Mouse (Mus musculus) neural tube, embryonic 12.5 days (tissue): Measurements from ENCODE around the gene Tor2a. TPM values are rescaled to one million over a fixed set of nuclear protein-coding genes. Genes with fewer than 3 reads are reported as not detected.

Source experiments
- ATAC-seq: fragments of 200-750 bp; cut with Nextera tagmentation; 2 replicates; pipeline ENCODE4 v1.8.0; 2017; ENCODE audit warnings: low read depth, mild to moderate bottlenecking, moderate TSS enrichment, moderate library complexity; ENCODE audit not compliant: low FRiP score
- H3K27ac ChIP-seq: fragments of 300-500 bp; sonication (generic); 2 replicates; pipeline ENCODE4 v1.5.1; 2016
- H3K27me3 ChIP-seq: fragments of 300-500 bp; sonication (generic); replicated peaks from 2 replicates; pipeline ENCODE4 v1.6.1; 2016; ENCODE audit warnings: mild to moderate bottlenecking
- H3K36me3 ChIP-seq: fragments of 300-500 bp; sonication (generic); 2 replicates; pipeline ENCODE4 v1.6.1; 2016; ENCODE audit warnings: mild to moderate bottlenecking
- H3K4me1 ChIP-seq: fragments of 300-500 bp; sonication (generic); 2 replicates; pipeline ENCODE4 v1.6.1; 2016
- H3K4me2 ChIP-seq: fragments of 300-500 bp; sonication (generic); replicated peaks from 2 replicates; pipeline ENCODE4 v1.6.1; 2016; ENCODE audit warnings: mild to moderate bottlenecking
- H3K4me3 ChIP-seq: fragments of 300-500 bp; sonication (generic); 2 replicates; pipeline ENCODE4 v1.5.1; 2016
- H3K9ac ChIP-seq: fragments of 300-500 bp; sonication (generic); 2 replicates; pipeline ENCODE4 v1.6.1; 2016; ENCODE audit warnings: mild to moderate bottlenecking
- H3K9me3 ChIP-seq: fragments of 300-500 bp; sonication (generic); 2 replicates; pipeline ENCODE4 v1.6.1; 2016; ENCODE audit warnings: mild to moderate bottlenecking
- WGBS: fragments of 180-500 bp; shearing (Covaris S2); methylation state at CpG from one replicate; pipeline ENCODE4 v1.1.7; 2016; 5-methylcytosine and 5-hydroxymethylcytosine counted together
- polyA plus RNA-seq: library from polyadenylated mRNA; unstranded; fragments of >200 nt; fragmentation: Nextera tagmentation; extraction: Ambion mirVana; gene quantifications from 2 replicates; pipeline ENCODE4 v1.2.1, GENCODE M21; 2016

Tor2a gene
- polyA plus RNA-seq, 1 experiment from 2014 or later = 56.1 TPM

GRCm38 (mm10) chr2:32732695-32733094 is 24.3 kb upstream of the Tor2a start:
- no peak overlapping the region for H3K9ac ChIP-seq
- no peaks in the 10 kb centered on the region for H3K36me3 ChIP-seq
- H3K4me2 ChIP-seq = no peak overlapping the region
- peaks cover 15% of the 10 kb centered on the region; the same call in 1 of the 2 replicates for H3K4me1 ChIP-seq
- WGBS = 78% methylated on average over 6 of the region's 6 CpGs
- no peaks in the 10 kb centered on the region for H3K9me3 ChIP-seq
- H3K27ac ChIP-seq = no peak overlapping the region
- no peak overlapping the region for H3K4me3 ChIP-seq
- no peak for ATAC-seq
- no peaks in the 10 kb centered on the region for H3K27me3 ChIP-seq

- H3K9me3 ChIP-seq = no peaks in the 10 kb centered on the region
- no peak overlapping the region for H3K27ac ChIP-seq
- no peaks in the 10 kb centered on the region for H3K36me3 ChIP-seq
- no peak overlapping the region for H3K4me3 ChIP-seq
- H3K9ac ChIP-seq = no peak overlapping the region
- no peaks in the 10 kb centered on the region for H3K27me3 ChIP-seq
- 40% methylated on average over 4 of the region's 4 CpGs for WGBS
- H3K4me1 ChIP-seq = peaks cover 15% of the 10 kb centered on the region; the same call in 1 of the 2 replicates
- H3K4me2 ChIP-seq = no peak overlapping the region
- ATAC-seq = no peak
Measured at GRCm38 (mm10) chr2:32734480-32734879, 22.6 kb upstream of the Tor2a start.

- H3K9ac ChIP-seq = no peak overlapping the region
Measured at GRCm38 (mm10) chr2:32734933-32735332, 22.1 kb upstream of the Tor2a start.

GRCm38 (mm10) chr2:32736306-32736829 is 20.7 kb upstream of the Tor2a start:
- H3K36me3 ChIP-seq = no peaks in the 10 kb centered on the region
- no peak overlapping the region for H3K4me3 ChIP-seq
- H3K9me3 ChIP-seq = no peaks in the 10 kb centered on the region
- 43% methylated on average over 3 of the region's 3 CpGs for WGBS
- H3K27me3 ChIP-seq = no peaks in the 10 kb centered on the region
- peaks cover 9% of the 10 kb centered on the region for H3K4me1 ChIP-seq
- no peak overlapping the region for H3K27ac ChIP-seq
- no peak overlapping the region for H3K9ac ChIP-seq
- ATAC-seq = no peak
- H3K4me2 ChIP-seq = no peak overlapping the region

More at GRCm38 (mm10) chr2:32734933-32735332, 22.1 kb upstream of the Tor2a start:
- Histone ChIP-seq H3K9me3 (no peaks in the 10 kb centered on the region), H3K4me1 (peaks cover 15% of the 10 kb centered on the region; the same call in 1 of the 2 replicates), H3K4me3 (no peak overlapping the region), H3K27ac (no peak overlapping the region), H3K36me3 (no peaks in the 10 kb centered on the region), H3K4me2 (no peak overlapping the region), H3K27me3 (no peaks in the 10 kb centered on the region)
- 65% methylated on average over 4 of the region's 4 CpGs for WGBS
- ATAC-seq = no peak

GRCm38 (mm10) chr2:32737008-32737407 is 20.0 kb upstream of the Tor2a start:
- 59% methylated on average over 6 of the region's 6 CpGs for WGBS
- no peaks in the 10 kb centered on the region for H3K27me3 ChIP-seq
- ATAC-seq = no peak
- no peak overlapping the region for H3K4me3 ChIP-seq
- H3K9me3 ChIP-seq = no peaks in the 10 kb centered on the region
- H3K9ac ChIP-seq = no peak overlapping the region
- peaks cover 15% of the 10 kb centered on the region for H3K4me1 ChIP-seq
- H3K27ac ChIP-seq = no peak overlapping the region
- H3K36me3 ChIP-seq = no peaks in the 10 kb centered on the region
- H3K4me2 ChIP-seq = no peak overlapping the region

GRCm38 (mm10) chr2:32739311-32739710 is 17.7 kb upstream of the Tor2a start:
- Histone ChIP-seq H3K4me3 (no peak overlapping the region), H3K4me2 (no peak overlapping the region), H3K36me3 (peaks cover 3% of the 10 kb centered on the region; the same call in 1 of the 2 replicates), H3K27me3 (0 out of 2 replicates have a peak, but pooled peaks cover 3% of the 10 kb centered on the region), H3K9ac (no peak overlapping the region), H3K9me3 (no peaks in the 10 kb centered on the region), H3K27ac (no peak overlapping the region), H3K4me1 (peaks cover 26% of the 10 kb centered on the region)
- no peak for ATAC-seq
- 76% methylated on average over 4 of the region's 4 CpGs for WGBS

GRCm38 (mm10) chr2:32740916-32741272 is 16.1 kb upstream of the Tor2a start, which contains the start of gene 6330409D20Rik:
Gene 6330409D20Rik (minus strand): TSS chr2:32741016.
- no peak for ATAC-seq
- Histone ChIP-seq H3K27ac (peak within 1 kb of the TSS; percentile 83), H3K9ac (peak within 1 kb of the TSS; percentile 83), H3K27me3 (0 out of 2 replicates have a peak, but pooled peaks cover 3% of the 10 kb centered on the region), H3K36me3 (peaks cover 18% of the 10 kb centered on the region), H3K9me3 (no peaks in the 10 kb centered on the region), H3K4me1 (peaks cover 21% of the 10 kb centered on the region), H3K4me3 (peak within 1 kb of the TSS; percentile 79), H3K4me2 (peak within 1 kb of the TSS; percentile 97)
- WGBS = 10% methylated on average over 11 of the region's 11 CpGs

- Histone ChIP-seq H3K4me2 (peak overlapping the region; percentile 97), H3K9ac (peak overlapping the region; percentile 83), H3K4me1 (peaks cover 21% of the 10 kb centered on the region), H3K4me3 (peak overlapping the region; percentile 79), H3K27ac (peak overlapping the region; percentile 83), H3K27me3 (0 out of 2 replicates have a peak, but pooled peaks cover 3% of the 10 kb centered on the region), H3K9me3 (no peaks in the 10 kb centered on the region), H3K36me3 (peaks cover 24% of the 10 kb centered on the region)
- peak; percentile 61 for ATAC-seq
- 2% methylated on average over 54 of the region's 58 CpGs for WGBS
Measured at GRCm38 (mm10) chr2:32741273-32742172, 15.5 kb upstream of the Tor2a start.

GRCm38 (mm10) chr2:32742173-32742531 is 14.9 kb upstream of the Tor2a start:
- Histone ChIP-seq H3K4me3 (peak overlapping the region; percentile 79), H3K4me1 (peaks cover 21% of the 10 kb centered on the region), H3K9ac (peak overlapping the region; percentile 83), H3K27ac (peak overlapping the region; percentile 83), H3K27me3 (0 out of 2 replicates have a peak, but pooled peaks cover 3% of the 10 kb centered on the region), H3K9me3 (no peaks in the 10 kb centered on the region), H3K4me2 (peak overlapping the region; percentile 97), H3K36me3 (peaks cover 31% of the 10 kb centered on the region)
- WGBS = 1% methylated on average over 18 of the region's 18 CpGs
- ATAC-seq = peak; percentile 90

GRCm38 (mm10) chr2:32744272-32744982 is 12.6 kb upstream of the Tor2a start:
- Histone ChIP-seq H3K4me1 (peaks cover 21% of the 10 kb centered on the region), H3K9me3 (no peaks in the 10 kb centered on the region), H3K27me3 (0 out of 2 replicates have a peak, but pooled peaks cover 3% of the 10 kb centered on the region), H3K36me3 (peaks cover 45% of the 10 kb centered on the region), H3K4me3 (no peak overlapping the region), H3K27ac (no peak overlapping the region), H3K4me2 (no peak overlapping the region), H3K9ac (no peak overlapping the region)
- 76% methylated on average over 15 of the region's 15 CpGs for WGBS
- ATAC-seq = no peak

- H3K4me3 ChIP-seq = no peak overlapping the region
- no peak overlapping the region for H3K4me2 ChIP-seq
- H3K9me3 ChIP-seq = no peaks in the 10 kb centered on the region
- WGBS = 91% methylated on average over 16 of the region's 16 CpGs
- peaks cover 65% of the 10 kb centered on the region for H3K36me3 ChIP-seq
- no peak overlapping the region for H3K9ac ChIP-seq
- H3K4me1 ChIP-seq = peaks cover 25% of the 10 kb centered on the region
- H3K27ac ChIP-seq = no peak overlapping the region
- H3K27me3 ChIP-seq = no peaks in the 10 kb centered on the region
- ATAC-seq = no peak
Measured at GRCm38 (mm10) chr2:32749082-32749481, 8.0 kb upstream of the Tor2a start.

- no peak overlapping the region for H3K4me3 ChIP-seq
Measured at GRCm38 (mm10) chr2:32750199-32750598, 6.8 kb upstream of the Tor2a start.

More at GRCm38 (mm10) chr2:32750199-32750598, 6.8 kb upstream of the Tor2a start:
- Histone ChIP-seq H3K36me3 (peaks cover 65% of the 10 kb centered on the region), H3K4me1 (peaks cover 25% of the 10 kb centered on the region), H3K9me3 (no peaks in the 10 kb centered on the region), H3K9ac (no peak overlapping the region), H3K4me2 (0 out of 2 replicates have a peak overlapping the region, but pooled peaks have one; percentile 63), H3K27ac (no peak overlapping the region), H3K27me3 (no peaks in the 10 kb centered on the region)
- WGBS = 73% methylated on average over 7 of the region's 7 CpGs
- no peak for ATAC-seq
